ENCODE assay signal across 17 mouse cellular contexts in genomic region chr12:63468936-63469335, GRCm38 (mm10).
"Had no signal": no experiment of that assay in that cellular context is flagged by ENCODE, and none has a peak within 500 bp of the region (broad histone marks: within the 10 kb centered on the region; RNA-seq: fewer than 3 reads in every experiment).

No protein-coding gene starts in this region.

- H3K9ac ChIP-seq: lung, embryonic 15.5 days; midbrain, embryonic 13.5 days; midbrain, embryonic 15.5 days; neural tube, embryonic 12.5 days; stomach, embryonic 15.5 days had no signal

- H3K4me1 ChIP-seq: lung, embryonic 15.5 days; megakaryocyte, embryonic 14.5 days; midbrain, embryonic 13.5 days; midbrain, embryonic 15.5 days; neural tube, embryonic 12.5 days; stomach, embryonic 15.5 days had no signal

- H3K9me3 ChIP-seq: lung, embryonic 15.5 days; midbrain, embryonic 13.5 days; midbrain, embryonic 15.5 days; neural tube, embryonic 12.5 days; stomach, embryonic 15.5 days had no signal

- H3K4me3 ChIP-seq: lung, embryonic 15.5 days; megakaryocyte, embryonic 14.5 days; midbrain, embryonic 13.5 days; midbrain, embryonic 15.5 days; neural tube, embryonic 12.5 days; stomach, embryonic 15.5 days had no signal

- H3K36me3 ChIP-seq: lung, embryonic 15.5 days; midbrain, embryonic 13.5 days; midbrain, embryonic 15.5 days; neural tube, embryonic 12.5 days; stomach, embryonic 15.5 days had no signal

- H3K4me2 ChIP-seq: lung, embryonic 15.5 days; midbrain, embryonic 11.5 days; midbrain, embryonic 13.5 days; midbrain, embryonic 15.5 days; neural tube, embryonic 12.5 days; stomach, embryonic 15.5 days had no signal

- H3K27ac ChIP-seq: lung, embryonic 15.5 days; macrophage; midbrain, embryonic 13.5 days; midbrain, embryonic 15.5 days; neural tube, embryonic 12.5 days; stomach, embryonic 15.5 days; stomach, postnatal 0 days had no signal

- H3K27me3 ChIP-seq: lung, embryonic 15.5 days; megakaryocyte, embryonic 14.5 days; midbrain, embryonic 13.5 days; midbrain, embryonic 15.5 days; neural tube, embryonic 12.5 days; stomach, embryonic 15.5 days had no signal

- DNase-seq: lung, adult 2 months; lung, postnatal 14 days; lung, postnatal 36 days; right cerebral cortex, postnatal 14 days; thymus, adult 2 months; thymus, postnatal 25 days; thymus, postnatal 4 days had no signal

- ATAC-seq: lung, postnatal 0 days; midbrain, embryonic 13.5 days; midbrain, embryonic 15.5 days had no signal
